Mouse (Mus musculus) liver, embryonic 12.5 days (tissue): ENCODE measurements around the gene Evpl. TPM values are rescaled to one million over a fixed set of nuclear protein-coding genes. Genes with fewer than 3 reads are reported as not detected.

ENCODE experiments used
- ATAC-seq: fragments of 200-750 bp; cut with Nextera tagmentation; 2 replicates; pipeline ENCODE4 v1.8.0; 2017; ENCODE audit warnings: moderate number of reproducible peaks, mild to moderate bottlenecking, moderate library complexity
- H3K27ac ChIP-seq: fragments of 300-500 bp; sonication (generic); 2 replicates; pipeline ENCODE4 v1.5.1; 2016; ENCODE audit warnings: mild to moderate bottlenecking
- H3K27me3 ChIP-seq: fragments of 300-500 bp; sonication (generic); replicated peaks from 2 replicates; pipeline ENCODE4 v1.6.1; 2016; ENCODE audit warnings: mild to moderate bottlenecking, moderate library complexity
- H3K36me3 ChIP-seq: fragments of 300-500 bp; sonication (generic); 2 replicates; pipeline ENCODE4 v1.6.1; 2016; ENCODE audit warnings: mild to moderate bottlenecking, moderate library complexity
- H3K4me1 ChIP-seq: fragments of 300-500 bp; sonication (generic); 2 replicates; pipeline ENCODE4 v1.6.1; 2016
- H3K4me2 ChIP-seq: fragments of 300-500 bp; sonication (generic); 2 replicates; pipeline ENCODE4 v1.6.1; 2016; ENCODE audit warnings: mild to moderate bottlenecking, moderate library complexity
- H3K4me3 ChIP-seq: fragments of 300-500 bp; sonication (generic); 2 replicates; pipeline ENCODE4 v1.5.1; 2016; ENCODE audit warnings: mild to moderate bottlenecking, moderate library complexity
- H3K9ac ChIP-seq: fragments of 300-500 bp; sonication (generic); 2 replicates; pipeline ENCODE4 v1.6.1; 2016; ENCODE audit warnings: mild to moderate bottlenecking, moderate library complexity
- H3K9me3 ChIP-seq: fragments of 300-500 bp; sonication (generic); replicated peaks from 2 replicates; pipeline ENCODE4 v1.6.1; 2016; ENCODE audit warnings: mild to moderate bottlenecking, moderate library complexity
- WGBS: fragments of 180-500 bp; shearing (Covaris S2); methylation state at CpG from one replicate; pipeline ENCODE4 v1.1.7; 2016; ENCODE audit not compliant: insufficient replicate concordance; 5-methylcytosine and 5-hydroxymethylcytosine counted together
- polyA plus RNA-seq: library from polyadenylated mRNA; unstranded; fragments of >200 nt; fragmentation: Nextera tagmentation; extraction: Ambion mirVana; gene quantifications from 2 replicates; pipeline ENCODE4 v1.2.1, GENCODE M21; 2016

Gene Evpl
- polyA plus RNA-seq, 1 experiment from 2014 or later = 0.30 TPM

DNA sequence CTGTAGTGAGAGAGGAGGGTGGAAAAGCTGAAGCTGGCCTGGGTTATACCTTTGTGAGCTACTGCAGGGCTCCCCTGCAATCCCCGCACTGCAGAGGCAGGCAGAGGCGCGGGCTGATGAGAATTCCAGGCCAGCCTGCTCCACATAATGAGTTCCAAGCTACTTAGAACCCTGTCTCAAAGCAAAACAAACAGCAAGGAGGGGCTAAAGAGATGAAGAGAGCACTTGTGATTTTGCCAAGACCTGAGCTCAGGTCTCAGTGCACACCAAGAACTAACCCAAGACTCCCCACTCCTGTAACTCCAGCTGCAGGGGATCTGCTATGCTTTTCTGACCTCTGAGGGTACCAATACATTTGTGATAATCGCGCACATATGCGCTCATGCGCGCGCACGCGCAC lies 51.5 kb downstream of the Evpl start:
- ATAC-seq = no peak
- no peaks in the 10 kb centered on the region for H3K9me3 ChIP-seq
- WGBS = 95% methylated on average over 11 of the region's 11 CpGs
- H3K27ac ChIP-seq = no peak overlapping the region
- H3K4me1 ChIP-seq = 0 out of 2 replicates have a peak, but pooled peaks cover 10% of the 10 kb centered on the region
- H3K4me2 ChIP-seq = no peak overlapping the region
- H3K27me3 ChIP-seq = no peaks in the 10 kb centered on the region
- peaks cover 71% of the 10 kb centered on the region for H3K36me3 ChIP-seq
- no peak overlapping the region for H3K9ac ChIP-seq
- H3K4me3 ChIP-seq = no peak overlapping the region

DNA sequence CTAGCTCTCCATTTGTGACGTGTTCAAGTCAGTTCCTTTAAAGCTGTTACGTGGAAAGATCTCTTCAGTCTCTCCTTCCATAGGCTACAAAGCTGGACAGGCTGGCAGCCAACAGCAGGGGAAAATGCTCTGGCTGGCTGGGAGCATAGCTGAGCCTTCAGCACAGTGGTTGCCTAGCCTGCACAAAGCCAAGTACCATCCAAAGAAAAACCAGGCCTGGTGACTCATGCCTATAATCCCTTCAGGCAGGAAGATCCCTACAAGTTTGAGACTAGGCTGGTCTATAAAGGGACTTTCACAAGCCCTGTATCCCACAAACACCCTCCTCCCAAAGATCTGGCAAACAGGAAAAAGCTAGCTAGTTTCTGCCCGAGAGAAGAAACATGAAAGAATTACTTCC lies 52.0 kb downstream of the Evpl start:
- 85% methylated on average over 3 of the region's 3 CpGs for WGBS
- H3K9ac ChIP-seq = no peak overlapping the region
- 0 out of 2 replicates have a peak, but pooled peaks cover 10% of the 10 kb centered on the region for H3K4me1 ChIP-seq
- no peak overlapping the region for H3K27ac ChIP-seq
- no peak overlapping the region for H3K4me3 ChIP-seq
- H3K4me2 ChIP-seq = no peak overlapping the region
- H3K27me3 ChIP-seq = no peaks in the 10 kb centered on the region
- H3K36me3 ChIP-seq = peaks cover 74% of the 10 kb centered on the region
- no peaks in the 10 kb centered on the region for H3K9me3 ChIP-seq
- no peak for ATAC-seq

DNA sequence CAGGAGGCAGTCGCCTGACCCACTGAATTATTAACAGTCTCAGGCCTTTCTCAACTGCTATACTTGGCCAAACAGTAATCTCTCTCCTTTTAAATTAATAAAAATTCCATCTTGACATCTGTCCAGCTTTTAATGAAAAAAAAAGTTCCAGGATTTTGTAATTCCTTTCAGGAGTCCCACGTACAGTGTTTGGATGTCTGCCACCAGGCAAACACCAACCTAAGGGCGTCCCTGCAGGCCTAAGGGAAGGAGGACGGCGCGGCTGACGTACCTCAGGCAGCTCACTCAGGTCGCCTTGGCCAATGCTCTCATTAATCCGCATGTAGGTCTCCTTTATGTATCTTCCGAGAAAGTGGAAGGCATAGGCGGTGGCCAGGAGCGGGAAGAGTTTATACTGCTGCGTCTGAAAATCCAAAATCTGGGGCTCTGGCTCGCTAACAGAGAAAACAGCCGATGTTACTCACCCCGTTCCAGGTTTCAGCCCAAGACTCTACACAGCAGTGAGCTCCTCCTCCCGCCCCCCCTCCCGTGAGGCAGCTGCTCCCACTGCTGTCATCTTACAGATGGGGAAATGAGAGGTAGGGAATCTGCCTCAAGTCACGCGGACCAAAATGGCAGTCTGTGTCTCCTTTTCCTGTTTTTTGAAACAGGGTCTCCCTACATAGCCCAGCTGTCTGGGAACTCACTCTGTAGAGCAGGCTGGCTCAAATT lies 59.3 kb downstream of the Evpl start:
- 84% methylated on average over 20 of the region's 20 CpGs for WGBS
- no peak overlapping the region for H3K4me2 ChIP-seq
- H3K36me3 ChIP-seq = peaks cover 91% of the 10 kb centered on the region
- H3K27me3 ChIP-seq = no peaks in the 10 kb centered on the region
- no peak for ATAC-seq
- peaks cover 3% of the 10 kb centered on the region; the same call in 1 of the 2 replicates for H3K4me1 ChIP-seq
- no peaks in the 10 kb centered on the region for H3K9me3 ChIP-seq
- no peak overlapping the region for H3K9ac ChIP-seq
- H3K27ac ChIP-seq = no peak overlapping the region
- no peak overlapping the region for H3K4me3 ChIP-seq

DNA sequence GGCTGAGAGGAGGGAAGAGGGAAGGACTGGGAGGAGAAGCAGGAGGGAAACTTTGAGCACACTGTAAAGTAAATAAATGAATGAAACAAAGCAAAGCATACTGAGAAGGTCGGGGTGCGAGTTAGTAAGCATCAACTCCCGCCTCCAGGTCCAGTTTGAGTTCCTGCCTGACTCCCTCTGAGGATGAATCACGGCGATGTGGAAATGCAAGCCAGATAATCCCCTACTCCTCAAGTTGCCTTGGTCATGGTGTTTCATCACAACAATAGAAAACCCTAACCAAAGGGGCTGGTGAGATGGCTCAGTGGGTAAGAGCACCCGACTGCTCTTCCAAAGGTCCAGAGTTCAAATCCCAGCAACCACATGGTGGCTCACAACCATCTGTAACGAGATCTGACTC lies 61.9 kb downstream of the Evpl start:
- no peak for ATAC-seq
- H3K4me2 ChIP-seq = no peak overlapping the region
- H3K36me3 ChIP-seq = peaks cover 92% of the 10 kb centered on the region
- H3K9me3 ChIP-seq = no peaks in the 10 kb centered on the region
- H3K4me3 ChIP-seq = no peak overlapping the region
- no peak overlapping the region for H3K27ac ChIP-seq
- H3K27me3 ChIP-seq = no peaks in the 10 kb centered on the region
- WGBS = 81% methylated on average over 7 of the region's 7 CpGs
- H3K9ac ChIP-seq = no peak overlapping the region
- H3K4me1 ChIP-seq = peaks cover 3% of the 10 kb centered on the region; the same call in 1 of the 2 replicates

DNA sequence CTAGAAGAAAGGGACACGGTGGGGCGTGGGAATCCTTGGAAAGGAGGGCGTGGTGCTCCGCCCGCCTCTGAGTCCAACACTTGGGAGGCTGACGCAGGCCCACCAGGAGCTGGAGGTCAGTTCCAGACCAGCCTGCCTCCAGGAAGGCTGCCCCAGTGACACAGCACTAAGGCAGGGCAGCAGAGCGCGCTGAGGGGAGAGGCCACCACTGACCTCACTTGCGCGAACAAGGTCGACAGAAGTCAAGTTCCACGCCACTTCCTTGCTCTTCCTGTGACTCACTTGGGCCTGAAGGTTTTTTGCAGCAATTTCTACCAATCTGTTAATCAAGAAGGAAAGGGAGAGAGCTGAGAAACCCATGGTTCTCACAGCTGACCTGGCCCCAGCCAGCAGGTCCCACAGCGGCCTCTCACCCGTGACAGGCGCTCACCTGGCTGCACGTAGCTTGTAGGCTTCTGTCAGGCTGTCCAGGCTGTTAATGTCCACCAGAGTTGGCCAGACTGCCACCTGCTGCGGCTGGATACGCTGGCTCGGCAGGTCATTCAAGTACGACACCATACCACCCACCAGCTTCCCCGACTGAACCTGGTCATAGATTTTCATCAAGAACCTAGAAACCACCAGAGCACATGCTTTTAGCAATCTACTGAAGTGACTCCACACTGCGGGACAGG lies 63.0 kb downstream of the Evpl start:
- 85% methylated on average over 22 of the region's 22 CpGs for WGBS
- Histone ChIP-seq H3K27ac (no peak overlapping the region), H3K9me3 (no peaks in the 10 kb centered on the region), H3K9ac (no peak overlapping the region), H3K27me3 (no peaks in the 10 kb centered on the region), H3K4me1 (peaks cover 3% of the 10 kb centered on the region; the same call in 1 of the 2 replicates), H3K4me3 (no peak overlapping the region), H3K36me3 (peaks cover 83% of the 10 kb centered on the region), H3K4me2 (no peak overlapping the region)
- no peak for ATAC-seq

DNA sequence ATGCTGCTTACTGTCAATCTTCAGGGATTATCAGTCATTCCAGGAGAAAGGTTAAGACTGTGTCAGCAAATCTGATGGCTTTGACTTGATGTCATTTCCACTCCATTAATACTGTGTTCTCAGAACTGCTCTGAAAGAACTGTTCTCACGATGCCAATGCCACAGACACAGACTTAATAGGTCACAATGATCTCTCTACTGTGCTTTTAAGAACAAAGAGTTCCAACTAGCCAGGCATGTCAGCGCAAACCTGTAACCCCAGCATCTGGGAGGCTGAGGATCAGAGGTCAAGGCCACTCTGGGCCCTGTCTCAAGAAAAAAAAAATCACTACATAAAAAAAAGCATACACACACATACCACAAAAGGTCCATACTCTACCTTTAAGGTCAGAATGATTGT lies 65.9 kb downstream of the Evpl start:
- no peak for ATAC-seq
- peaks cover 15% of the 10 kb centered on the region for H3K4me1 ChIP-seq

More for the DNA sequence above, 65.9 kb downstream of the Evpl start:
- no peaks in the 10 kb centered on the region for H3K27me3 ChIP-seq
- H3K4me3 ChIP-seq = no peak overlapping the region
- no peaks in the 10 kb centered on the region for H3K9me3 ChIP-seq
- WGBS = 77% methylated on average over 2 of the region's 2 CpGs
- H3K9ac ChIP-seq = no peak overlapping the region
- peaks cover 55% of the 10 kb centered on the region for H3K36me3 ChIP-seq
- no peak overlapping the region for H3K27ac ChIP-seq
- H3K4me2 ChIP-seq = no peak overlapping the region

Other genes starting within 250 kb of the Evpl start
- 187 and 200 TPM in 2 replicates for gene Galk1, start 225.4 kb downstream of the Evpl start, polyA plus RNA-seq
- 816 and 835 TPM in 2 replicates for gene H3f3b, start 210.1 kb downstream of the Evpl start, polyA plus RNA-seq
- gene Unk, start 207.8 kb downstream of the Evpl start, polyA plus RNA-seq = 18.7 and 20.2 TPM in 2 replicates
- 48.9 and 50.1 TPM in 2 replicates for gene Unc13d, start 160.1 kb downstream of the Evpl start, polyA plus RNA-seq
- 76.4 and 77.8 TPM in 2 replicates for gene Wbp2, start 151.1 kb downstream of the Evpl start, polyA plus RNA-seq
- 6.2 TPM in 2 replicates for gene Trim47, start 110.9 kb downstream of the Evpl start, polyA plus RNA-seq
- gene Trim65, start 106.9 kb downstream of the Evpl start, polyA plus RNA-seq = 1.7 and 2.0 TPM in 2 replicates
- 76.7 and 81.5 TPM in 2 replicates for gene Mrpl38, start 99.2 kb downstream of the Evpl start, polyA plus RNA-seq
- gene Fbf1, start 69.9 kb downstream of the Evpl start, polyA plus RNA-seq = 14.3 and 15.0 TPM in 2 replicates
- 43.4 and 44.0 TPM in 2 replicates for gene Ten1, start 39.2 kb downstream of the Evpl start, polyA plus RNA-seq
- 15.3 and 19.7 TPM in 2 replicates for gene Acox1, start 39.0 kb downstream of the Evpl start, polyA plus RNA-seq
- 66.4 and 66.8 TPM in 2 replicates for gene Srp68, start 36.1 kb upstream of the Evpl start, polyA plus RNA-seq
- gene Galr2, start 42.9 kb upstream of the Evpl start, polyA plus RNA-seq = not detected in 2 replicates
- 29.7 and 31.8 TPM in 2 replicates for gene Exoc7, start 69.2 kb upstream of the Evpl start, polyA plus RNA-seq
- gene Foxj1, start 97.3 kb upstream of the Evpl start, polyA plus RNA-seq = 1.2 and 1.4 TPM in 2 replicates
- gene Rnf157, start 175.0 kb upstream of the Evpl start, polyA plus RNA-seq = 2.9 and 4.3 TPM in 2 replicates
- gene Ubald2, start 196.0 kb upstream of the Evpl start, polyA plus RNA-seq = 32.3 and 32.6 TPM in 2 replicates
- not detected in 2 replicates for gene Qrich2, start 228.2 kb upstream of the Evpl start, polyA plus RNA-seq